Mouse (Mus musculus) stomach, embryonic 16.5 days (tissue): ENCODE measurements at regions not wholly inside any gene's neighbourhood (a gene's known extent, or its start where the extent isn't known, plus 50 kb on each side); places are given as distances from the start of the nearest gene placed in this dataset.

ENCODE experiments used
- ATAC-seq: fragments of 200-750 bp; cut with Nextera tagmentation; 2 replicates; pipeline ENCODE4 v1.8.0; 2017; ENCODE audit warnings: moderate number of reproducible peaks, moderate TSS enrichment; ENCODE audit not compliant: insufficient read depth, low FRiP score
- H3K27ac ChIP-seq: fragments of 300-500 bp; sonication (generic); 2 replicates; pipeline ENCODE4 v1.5.1; 2014; ENCODE audit warnings: low read length
- H3K27me3 ChIP-seq: fragments of 300-500 bp; sonication (generic); 2 replicates; pipeline ENCODE4 v1.6.1; 2014; ENCODE audit warnings: low read length, control low read depth, mixed read lengths; ENCODE audit not compliant: control insufficient read depth, insufficient read depth
- H3K36me3 ChIP-seq: fragments of 300-500 bp; sonication (generic); 2 replicates; pipeline ENCODE4 v1.6.1; 2014; ENCODE audit warnings: low read length; ENCODE audit not compliant: control insufficient read depth, insufficient read depth
- H3K4me1 ChIP-seq: fragments of 300-500 bp; sonication (generic); 2 replicates; pipeline ENCODE4 v1.6.1; 2014; ENCODE audit warnings: low read length, control low read depth, mixed read lengths; ENCODE audit not compliant: control insufficient read depth, insufficient read depth
- H3K4me2 ChIP-seq: fragments of 300-500 bp; sonication (generic); 2 replicates; pipeline ENCODE4 v1.6.1; 2014; ENCODE audit warnings: low read depth, low read length, mixed read lengths
- H3K4me3 ChIP-seq: fragments of 300-500 bp; sonication (generic); replicated peaks from 2 replicates; pipeline ENCODE4 v1.5.1; 2014; ENCODE audit warnings: mild to moderate bottlenecking, low read length
- H3K9ac ChIP-seq: fragments of 300-500 bp; sonication (generic); 2 replicates; pipeline ENCODE4 v1.6.1; 2014; ENCODE audit warnings: low read length
- H3K9me3 ChIP-seq: fragments of 300-500 bp; sonication (generic); replicated peaks from 2 replicates; pipeline ENCODE4 v1.6.1; 2016; ENCODE audit warnings: low read length, control low read depth; ENCODE audit not compliant: control insufficient read depth
- WGBS: fragments of 180-500 bp; shearing (Covaris S2); extraction: QIAGEN DNeasy Blood & Tissue Kit; methylation state at CpG from one replicate; pipeline ENCODE4 v1.1.7; 2014; 5-methylcytosine and 5-hydroxymethylcytosine counted together

DNA sequence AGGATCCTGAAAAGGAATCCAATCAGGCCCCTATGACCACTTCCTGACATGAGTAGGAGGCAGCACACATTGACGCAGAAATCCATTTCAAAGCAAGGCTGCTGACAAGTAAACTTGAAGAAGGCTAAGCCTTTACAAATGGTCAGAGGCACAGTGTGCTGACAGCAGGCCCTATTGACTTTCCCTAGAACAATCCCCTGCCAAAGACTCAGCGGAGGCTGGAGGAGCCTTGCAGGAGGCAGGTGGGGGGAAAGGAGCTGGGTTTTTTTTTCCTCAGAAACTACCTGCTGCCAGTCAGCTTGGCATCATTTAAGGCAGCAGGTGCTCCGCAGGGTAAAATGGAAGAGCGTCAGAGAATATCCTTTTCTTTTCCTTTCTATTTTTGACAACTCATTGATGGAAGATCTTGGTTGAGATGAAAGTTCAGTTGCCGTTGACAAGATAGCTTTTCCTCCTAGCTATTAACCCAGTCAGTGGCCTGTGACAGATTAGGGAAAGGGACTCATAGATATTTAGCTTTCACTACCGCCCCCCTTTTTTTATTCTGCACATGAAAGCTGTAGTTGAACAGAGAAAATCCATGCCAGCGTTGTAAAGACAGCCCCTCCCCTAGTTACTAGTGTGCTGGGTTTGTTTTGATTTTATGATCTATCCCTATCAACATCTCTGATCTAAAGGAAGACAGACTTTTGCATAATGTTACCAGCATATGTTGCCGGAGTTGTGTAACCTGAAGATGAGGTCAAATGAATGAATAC lies 210.6 kb downstream of the Csnka2ip start:
- Histone ChIP-seq H3K36me3 (no peaks in the 10 kb centered on the region), H3K27me3 (no peaks in the 10 kb centered on the region), H3K27ac (no peak overlapping the region), H3K9ac (no peak overlapping the region), H3K9me3 (no peaks in the 10 kb centered on the region), H3K4me2 (no peak overlapping the region), H3K4me3 (no peak overlapping the region), H3K4me1 (no peaks in the 10 kb centered on the region)
- no peak for ATAC-seq
- WGBS, result 70% methylated on average over 8 of the region's 8 CpGs

DNA sequence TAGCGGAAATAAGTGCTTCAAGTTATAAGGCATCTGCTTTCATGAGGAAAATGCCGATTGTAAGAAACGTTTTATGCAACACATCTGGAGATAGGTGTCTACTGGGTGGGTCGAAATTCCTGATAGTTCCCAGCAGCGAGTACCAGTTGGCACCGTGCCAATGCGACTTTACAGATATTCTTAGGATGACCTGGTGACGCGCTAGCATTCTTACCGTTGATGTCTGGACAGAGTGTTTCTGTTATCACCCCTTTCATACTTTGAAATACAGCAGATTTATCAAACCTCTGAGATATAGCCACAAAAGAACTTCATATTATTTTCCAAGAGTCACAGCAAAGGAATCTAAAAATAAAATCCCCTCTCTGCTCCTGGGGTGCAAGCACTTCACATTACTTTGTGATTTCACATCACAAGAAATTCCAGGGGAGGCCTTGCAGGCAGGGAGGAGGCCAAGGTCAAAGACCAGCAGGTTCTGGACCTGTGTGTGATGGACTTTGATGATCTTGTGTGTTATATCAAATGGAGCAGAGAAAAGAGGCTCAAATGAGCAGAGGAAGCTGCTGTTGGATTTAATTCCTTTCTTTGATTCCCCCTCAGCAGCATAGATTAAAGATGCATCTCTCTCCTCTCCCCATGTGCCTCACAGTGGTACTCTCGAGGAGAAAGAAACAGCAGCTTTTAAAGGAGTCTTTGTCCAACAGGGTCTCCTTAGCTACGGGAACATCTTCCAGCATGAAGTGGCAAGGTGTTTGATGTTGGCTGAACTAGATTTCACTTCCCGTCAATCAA lies 233.4 kb downstream of the Csnka2ip start:
- Histone ChIP-seq H3K4me2 (no peak overlapping the region), H3K4me1 (no peaks in the 10 kb centered on the region), H3K27me3 (no peaks in the 10 kb centered on the region), H3K9ac (no peak overlapping the region), H3K4me3 (no peak overlapping the region), H3K9me3 (no peaks in the 10 kb centered on the region), H3K36me3 (no peaks in the 10 kb centered on the region), H3K27ac (no peak overlapping the region)
- ATAC-seq, result no peak
- WGBS, result 59% methylated on average over 13 of the region's 13 CpGs

DNA sequence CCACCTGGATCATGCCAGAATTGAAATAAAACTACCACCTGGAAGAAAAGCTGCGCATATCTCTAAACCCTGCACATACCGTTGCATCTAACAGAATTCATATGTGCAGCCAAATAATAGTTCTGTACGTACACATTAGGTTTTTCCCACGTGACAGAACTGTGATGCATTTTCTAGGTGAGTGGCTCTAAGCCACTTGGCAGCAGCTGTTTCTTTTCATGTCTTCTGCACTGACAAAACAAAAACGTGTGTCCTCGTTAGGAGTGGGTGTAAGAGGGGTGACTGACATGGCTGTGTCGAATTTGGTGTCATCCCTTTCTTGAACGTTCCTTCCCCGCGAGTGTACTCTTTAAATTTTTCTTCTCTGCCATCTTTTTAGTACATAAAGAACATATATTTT lies 254.3 kb downstream of the Csnka2ip start:
- Histone ChIP-seq H3K4me2 (no peak overlapping the region), H3K27ac (no peak overlapping the region), H3K9me3 (no peaks in the 10 kb centered on the region), H3K4me3 (no peak overlapping the region), H3K27me3 (no peaks in the 10 kb centered on the region), H3K9ac (no peak overlapping the region), H3K4me1 (no peaks in the 10 kb centered on the region), H3K36me3 (no peaks in the 10 kb centered on the region)
- 58% methylated on average over 10 of the region's 10 CpGs for WGBS
- no peak for ATAC-seq

DNA sequence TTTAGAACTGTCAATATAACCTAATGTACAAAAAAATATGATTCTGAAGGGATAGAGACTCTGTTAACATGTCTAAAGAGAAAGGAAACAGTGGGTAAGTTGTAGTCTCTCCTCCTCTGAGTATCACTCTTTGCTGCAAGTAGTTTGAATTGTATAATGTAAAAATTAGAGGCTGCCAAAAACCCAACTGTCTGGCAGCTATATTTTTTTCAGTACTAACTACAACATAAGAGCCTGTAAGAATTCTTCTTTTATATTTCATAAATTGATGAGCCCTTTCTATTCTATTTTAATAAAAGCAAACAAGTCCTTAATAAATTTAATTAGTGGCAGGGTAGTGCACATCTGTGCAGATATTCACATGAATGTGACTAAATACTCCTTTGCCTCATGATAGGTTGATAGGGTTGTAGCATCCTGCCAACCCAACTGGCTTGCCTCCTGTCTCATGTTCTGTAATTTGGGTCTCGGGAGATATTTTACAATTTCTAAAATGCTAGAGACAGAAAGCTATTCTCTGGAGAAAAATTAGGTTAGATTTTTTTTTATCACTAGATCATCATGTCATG lies 269.2 kb downstream of the Csnka2ip start:
- Histone ChIP-seq H3K36me3 (no peaks in the 10 kb centered on the region), H3K4me2 (no peak overlapping the region), H3K4me1 (no peaks in the 10 kb centered on the region), H3K9me3 (no peaks in the 10 kb centered on the region), H3K4me3 (no peak overlapping the region), H3K27ac (no peak overlapping the region), H3K9ac (no peak overlapping the region), H3K27me3 (no peaks in the 10 kb centered on the region)
- 90% methylated on average over 1 of the region's 1 CpGs for WGBS
- ATAC-seq, result no peak

DNA sequence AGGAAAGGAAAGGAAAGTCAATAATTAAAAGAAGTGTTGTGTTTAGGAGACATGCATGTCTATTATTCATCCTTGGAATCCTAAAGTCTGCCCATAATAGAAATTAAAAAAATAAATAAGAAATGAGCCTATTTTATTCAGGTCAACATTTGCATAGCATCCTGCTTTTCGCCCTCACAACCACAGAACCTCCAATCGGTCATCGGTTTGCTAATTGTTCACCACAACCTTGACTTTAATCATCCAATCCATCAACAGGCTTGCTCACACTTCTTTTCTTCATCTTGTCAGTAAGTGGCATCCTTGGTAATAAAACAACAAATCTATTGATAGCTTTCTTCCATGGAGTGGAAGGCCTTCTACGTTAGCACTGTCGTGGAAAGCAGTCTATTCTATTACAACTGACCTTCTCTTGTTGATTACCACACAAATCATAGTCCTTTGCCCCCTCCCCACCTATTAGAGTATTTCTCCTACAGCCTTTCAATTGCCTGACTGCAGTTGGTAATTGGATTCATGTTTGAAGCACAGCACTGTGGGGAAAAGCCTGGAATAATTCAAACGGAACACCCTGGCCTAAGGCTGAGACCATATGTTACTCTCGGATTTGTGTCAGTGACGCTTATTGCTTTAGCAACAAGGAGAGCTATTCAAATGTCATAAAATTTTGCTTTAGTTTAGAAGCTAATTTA lies 269.9 kb downstream of the Csnka2ip start:
- Histone ChIP-seq H3K36me3 (no peaks in the 10 kb centered on the region), H3K9ac (no peak overlapping the region), H3K4me1 (no peaks in the 10 kb centered on the region), H3K27me3 (no peaks in the 10 kb centered on the region), H3K4me3 (no peak overlapping the region), H3K27ac (no peak overlapping the region), H3K9me3 (no peaks in the 10 kb centered on the region), H3K4me2 (no peak overlapping the region)
- 80% methylated on average over 8 of the region's 8 CpGs for WGBS
- no peak for ATAC-seq

GRCm38 (mm10) chr16:64329264-64330060 lies 272.7 kb downstream of the Csnka2ip start:
- H3K27ac ChIP-seq, result no peak overlapping the region
- no peak overlapping the region for H3K4me3 ChIP-seq
- H3K27me3 ChIP-seq, result no peaks in the 10 kb centered on the region
- H3K4me1 ChIP-seq, result no peaks in the 10 kb centered on the region
- 77% methylated on average over 11 of the region's 11 CpGs for WGBS
- no peaks in the 10 kb centered on the region for H3K36me3 ChIP-seq
- no peak for ATAC-seq
- H3K4me2 ChIP-seq, result no peak overlapping the region
- H3K9ac ChIP-seq, result no peak overlapping the region
- H3K9me3 ChIP-seq, result no peaks in the 10 kb centered on the region

DNA sequence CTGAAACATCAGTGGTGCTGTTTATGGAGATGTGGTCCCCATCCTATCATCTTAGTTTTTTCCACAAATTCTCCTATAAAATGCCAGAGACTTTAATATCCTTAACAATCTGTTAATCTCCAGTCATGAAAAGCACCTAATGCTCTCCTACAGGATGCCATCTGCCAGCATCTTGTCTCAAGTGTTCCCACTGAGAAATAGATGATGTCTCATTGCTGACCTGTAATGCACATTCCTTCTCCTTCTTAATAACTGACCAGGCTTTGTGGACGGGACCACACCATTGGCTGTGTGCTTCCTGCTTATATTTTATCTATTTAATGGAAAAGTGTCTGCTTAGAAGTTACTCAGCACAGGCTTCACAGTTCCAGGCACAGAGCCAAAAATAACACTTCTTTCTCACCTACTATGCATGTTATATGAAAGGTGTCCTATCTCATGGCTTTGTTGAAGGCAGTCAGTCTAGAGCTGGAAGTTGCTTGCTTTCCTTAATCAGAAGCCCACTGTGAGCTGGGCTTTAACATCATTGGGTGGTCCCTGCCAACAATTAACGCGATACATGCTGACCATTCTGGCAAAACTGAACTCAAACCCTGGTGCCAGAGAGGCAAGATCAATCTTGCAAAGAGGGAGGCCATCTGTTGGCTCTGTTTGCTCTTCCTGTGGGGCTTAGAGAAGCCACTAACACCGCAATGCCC lies 283.3 kb downstream of the Csnka2ip start:
- no peaks in the 10 kb centered on the region for H3K9me3 ChIP-seq
- H3K4me3 ChIP-seq, result no peak overlapping the region
- H3K27ac ChIP-seq, result no peak overlapping the region
- whole genome bisulfite sequencing, result 63% methylated on average over 4 of the region's 4 CpGs
- H3K36me3 ChIP-seq, result no peaks in the 10 kb centered on the region
- no peaks in the 10 kb centered on the region for H3K4me1 ChIP-seq
- no peaks in the 10 kb centered on the region for H3K27me3 ChIP-seq
- H3K4me2 ChIP-seq, result no peak overlapping the region
- no peak overlapping the region for H3K9ac ChIP-seq
- ATAC-seq, result no peak

DNA sequence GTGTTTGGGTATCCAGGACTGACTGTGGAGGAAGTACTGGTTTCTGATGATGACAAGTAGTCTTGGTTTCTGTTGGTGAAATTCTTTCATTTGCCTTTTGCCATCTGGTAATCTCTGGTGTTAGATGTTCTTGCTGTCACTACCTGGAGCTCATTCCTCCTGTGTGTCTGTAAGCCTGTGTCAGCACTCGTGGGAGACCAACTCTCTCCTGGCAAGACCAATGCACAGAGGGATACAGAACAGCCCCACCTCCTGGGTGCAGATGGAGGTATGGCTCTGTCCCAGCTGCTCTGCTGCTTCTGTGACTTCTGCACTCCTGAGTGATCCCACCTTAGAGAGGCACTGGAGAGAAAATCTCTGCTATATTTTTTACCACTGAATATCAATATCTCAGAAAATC lies 285.4 kb downstream of the Csnka2ip start:
- Histone ChIP-seq H3K4me2 (no peak overlapping the region), H3K4me3 (no peak overlapping the region), H3K36me3 (no peaks in the 10 kb centered on the region), H3K4me1 (no peaks in the 10 kb centered on the region), H3K27ac (no peak overlapping the region), H3K27me3 (no peaks in the 10 kb centered on the region), H3K9me3 (no peaks in the 10 kb centered on the region), H3K9ac (no peak overlapping the region)
- no peak for ATAC-seq
- 61% methylated on average over 1 of the region's 1 CpGs for WGBS
